Mouse (Mus musculus) heart, embryonic 16.5 days (tissue): ENCODE data around the gene Cep97. TPM values are rescaled to one million over a fixed set of nuclear protein-coding genes. Genes with fewer than 3 reads are reported as not detected.

ENCODE experiments used
- ATAC-seq: fragments of 200-750 bp; cut with Nextera tagmentation; replicated peaks from 2 replicates; pipeline ENCODE4 v1.8.0; 2017; ENCODE audit warnings: moderate number of reproducible peaks; ENCODE audit not compliant: insufficient read depth, low FRiP score; ENCODE audit errors: extremely low read depth
- H3K27ac ChIP-seq: fragments of 300-500 bp; sonication (generic); 2 replicates; pipeline ENCODE4 v1.5.1; 2014; ENCODE audit warnings: mild to moderate bottlenecking, low read length, control low read depth, moderate library complexity
- H3K27me3 ChIP-seq: fragments of 300-500 bp; sonication (generic); 2 replicates; pipeline ENCODE4 v1.6.1; 2014; ENCODE audit warnings: low read length, mixed read lengths; ENCODE audit not compliant: control insufficient read depth, insufficient read depth
- H3K36me3 ChIP-seq: fragments of 300-500 bp; sonication (generic); 2 replicates; pipeline ENCODE4 v1.6.1; 2014; ENCODE audit not compliant: control insufficient read depth, insufficient read depth
- H3K4me1 ChIP-seq: fragments of 300-500 bp; sonication (generic); 2 replicates; pipeline ENCODE4 v1.6.1; 2014; ENCODE audit warnings: low read length, mixed read lengths; ENCODE audit not compliant: control insufficient read depth, insufficient read depth
- H3K4me2 ChIP-seq: fragments of 300-500 bp; sonication (generic); 2 replicates; pipeline ENCODE4 v1.6.1; 2014; ENCODE audit warnings: low read depth, mild to moderate bottlenecking, control low read depth, low read length
- H3K4me3 ChIP-seq: fragments of 300-500 bp; sonication (generic); 2 replicates; pipeline ENCODE4 v1.5.1; 2014; ENCODE audit warnings: mild to moderate bottlenecking, control low read depth, low read length
- H3K9ac ChIP-seq: fragments of 300-500 bp; sonication (generic); 2 replicates; pipeline ENCODE4 v1.6.1; 2014; ENCODE audit warnings: low read length, control low read depth
- H3K9me3 ChIP-seq: fragments of 300-500 bp; sonication (generic); replicated peaks from 2 replicates; pipeline ENCODE4 v1.6.1; 2016; ENCODE audit warnings: low read length; ENCODE audit not compliant: control insufficient read depth
- WGBS: fragments of 180-500 bp; shearing (Covaris S2); extraction: QIAGEN DNeasy Blood & Tissue Kit; methylation state at CpG from one replicate; pipeline ENCODE4 v1.1.7; 2014; 5-methylcytosine and 5-hydroxymethylcytosine counted together
- polyA plus RNA-seq: library from polyadenylated mRNA; unstranded; fragments of >200 nt; fragmentation: Nextera tagmentation; extraction: Ambion mirVana; gene quantifications from 2 replicates; pipeline ENCODE4 v1.2.1, GENCODE M21; 2015

Gene Cep97
- polyA plus RNA-seq, 1 experiment from 2014 or later: 9.6 TPM

- Histone ChIP-seq H3K9me3 (no peaks in the 10 kb centered on the region), H3K27me3 (no peaks in the 10 kb centered on the region), H3K4me3 (no peak overlapping the region), H3K4me1 (no peaks in the 10 kb centered on the region), H3K4me2 (no peak overlapping the region), H3K27ac (no peak overlapping the region), H3K9ac (no peak overlapping the region), H3K36me3 (peaks cover 30% of the 10 kb centered on the region)
- WGBS: 91% methylated on average over 10 of the region's 10 CpGs
- no peak for ATAC-seq
Measured at GRCm38 (mm10) chr16:55922079-55922478, 12.6 kb downstream of the Cep97 start.

GRCm38 (mm10) chr16:55914716-55915115 lies 19.9 kb downstream of the Cep97 start:
- no peaks in the 10 kb centered on the region for H3K27me3 ChIP-seq
- no peak overlapping the region for H3K4me2 ChIP-seq
- H3K9me3 ChIP-seq: no peaks in the 10 kb centered on the region
- no peak overlapping the region for H3K4me3 ChIP-seq
- 92% methylated on average over 7 of the region's 7 CpGs for WGBS
- ATAC-seq: no peak
- peaks cover 19% of the 10 kb centered on the region for H3K36me3 ChIP-seq
- H3K4me1 ChIP-seq: no peaks in the 10 kb centered on the region
- H3K9ac ChIP-seq: no peak overlapping the region
- H3K27ac ChIP-seq: no peak overlapping the region

GRCm38 (mm10) chr16:55910208-55910793 lies 24.4 kb downstream of the Cep97 start:
- no peaks in the 10 kb centered on the region for H3K4me1 ChIP-seq
- no peaks in the 10 kb centered on the region for H3K27me3 ChIP-seq
- no peak overlapping the region for H3K4me3 ChIP-seq
- H3K9me3 ChIP-seq: no peaks in the 10 kb centered on the region
- H3K9ac ChIP-seq: no peak overlapping the region
- H3K4me2 ChIP-seq: no peak overlapping the region
- H3K27ac ChIP-seq: no peak overlapping the region
- 89% methylated on average over 10 of the region's 10 CpGs for WGBS
- ATAC-seq: no peak; the same call in 1 of the 2 replicates
- H3K36me3 ChIP-seq: peaks cover 24% of the 10 kb centered on the region

- no peaks in the 10 kb centered on the region for H3K9me3 ChIP-seq
- H3K4me1 ChIP-seq: no peaks in the 10 kb centered on the region
- WGBS: 86% methylated on average over 5 of the region's 5 CpGs
- no peak overlapping the region for H3K4me2 ChIP-seq
- no peak overlapping the region for H3K9ac ChIP-seq
- peaks cover 24% of the 10 kb centered on the region for H3K36me3 ChIP-seq
- no peak overlapping the region for H3K4me3 ChIP-seq
- ATAC-seq: no peak
- H3K27ac ChIP-seq: no peak overlapping the region
- H3K27me3 ChIP-seq: no peaks in the 10 kb centered on the region
Measured at GRCm38 (mm10) chr16:55906928-55907679, 27.6 kb downstream of the Cep97 start.

GRCm38 (mm10) chr16:55905370-55905769 lies 29.3 kb downstream of the Cep97 start:
- ATAC-seq: no peak
- H3K4me1 ChIP-seq: no peaks in the 10 kb centered on the region
- H3K4me3 ChIP-seq: no peak overlapping the region
- H3K27me3 ChIP-seq: no peaks in the 10 kb centered on the region
- no peak overlapping the region for H3K4me2 ChIP-seq
- no peaks in the 10 kb centered on the region for H3K9me3 ChIP-seq
- peaks cover 20% of the 10 kb centered on the region for H3K36me3 ChIP-seq
- H3K27ac ChIP-seq: no peak overlapping the region
- 83% methylated on average over 25 of the region's 25 CpGs for WGBS
- no peak overlapping the region for H3K9ac ChIP-seq

- no peak overlapping the region for H3K4me2 ChIP-seq
- ATAC-seq: no peak
- H3K9me3 ChIP-seq: no peaks in the 10 kb centered on the region
- H3K4me1 ChIP-seq: peaks cover 4% of the 10 kb centered on the region; the same call in 1 of the 2 replicates
- H3K27ac ChIP-seq: no peak overlapping the region
- WGBS: 88% methylated on average over 14 of the region's 14 CpGs
- H3K27me3 ChIP-seq: no peaks in the 10 kb centered on the region
- H3K36me3 ChIP-seq: peaks cover 16% of the 10 kb centered on the region; the same call in 1 of the 2 replicates
- no peak overlapping the region for H3K9ac ChIP-seq
- no peak overlapping the region for H3K4me3 ChIP-seq
Measured at GRCm38 (mm10) chr16:55901839-55902756, 32.6 kb downstream of the Cep97 start.

- Histone ChIP-seq H3K4me1 (peaks cover 10% of the 10 kb centered on the region; the same call in 1 of the 2 replicates), H3K27ac (no peak overlapping the region)
- 56% methylated on average over 9 of the region's 9 CpGs for WGBS
Measured at GRCm38 (mm10) chr16:55898385-55899002, 36.2 kb downstream of the Cep97 start.

GRCm38 (mm10) chr16:55895651-55896095 lies 39.0 kb downstream of the Cep97 start:
- no peaks in the 10 kb centered on the region for H3K36me3 ChIP-seq
- H3K4me1 ChIP-seq: peaks cover 10% of the 10 kb centered on the region; the same call in 1 of the 2 replicates
- H3K27ac ChIP-seq: peak overlapping the region; percentile 56
- WGBS: 7% methylated on average over 9 of the region's 9 CpGs
- H3K4me2 ChIP-seq: peak overlapping the region; percentile 92
- H3K9me3 ChIP-seq: no peaks in the 10 kb centered on the region
- peak overlapping the region; percentile 73 for H3K9ac ChIP-seq
- H3K4me3 ChIP-seq: peak overlapping the region; percentile 74
- H3K27me3 ChIP-seq: no peaks in the 10 kb centered on the region
- ATAC-seq: no peak

More at GRCm38 (mm10) chr16:55898385-55899002, 36.2 kb downstream of the Cep97 start:
- Histone ChIP-seq H3K9me3 (no peaks in the 10 kb centered on the region), H3K27me3 (no peaks in the 10 kb centered on the region), H3K4me2 (no peak overlapping the region), H3K9ac (no peak overlapping the region), H3K4me3 (no peak overlapping the region), H3K36me3 (no peaks in the 10 kb centered on the region)
- ATAC-seq: no peak
